Comparison of ENCODE assay signal across 8 mouse cellular contexts in genomic region chr6:137654776-137655175, GRCm38 (mm10). TPM values are rescaled to one million over a fixed set of nuclear protein-coding genes. Genes with fewer than 3 reads are reported as not detected.
DNase-seq lines count a peak whose midpoint lies in the region; ATAC-seq and TF ChIP-seq lines count a peak whose summit lies in the region.

TSS of gene Eps8 (minus strand) at chr6:137654876.

- H3K4me2 ChIP-seq in heart, embryonic 11.5 days = no peak within 1 kb of the TSS

- H3K9me3 ChIP-seq in ES-E14 (ENCODE audit: control insufficient read depth, insufficient read depth, low read depth, low read length) = no peaks in the 10 kb centered on the region
- no peaks in the 10 kb centered on the region for H3K9me3 ChIP-seq in heart, embryonic 11.5 days (replicated peaks; ENCODE audit: control insufficient read depth, low read length)

- no peak for ATAC-seq in heart, embryonic 11.5 days (replicated peaks; ENCODE audit: insufficient number of reproducible peaks, low FRiP score, low TSS enrichment)

- intact Hi-C loops in left cerebral cortex, postnatal 10 days (cut with DNase I) = no loop called here

- in situ Hi-C loops in ES-E14 (cut with MboI; ENCODE audit: low sequenced_read_pairs in 2 of 2, unreplicated experiment in 2 of 2) = no loop called here

- WGBS in heart, embryonic 11.5 days (ENCODE audit: insufficient replicate concordance) = 77% methylated on average over 2 of the region's 2 CpGs

- no peak within 1 kb of the TSS for H3K9ac ChIP-seq in ES-E14 (ENCODE audit: insufficient read depth, low read depth, low read length, poor library complexity, severe bottlenecking)
- no peak within 1 kb of the TSS for H3K9ac ChIP-seq in heart, embryonic 11.5 days (ENCODE audit: low read depth, low read length)

- H3K27me3 ChIP-seq in heart, embryonic 11.5 days (ENCODE audit: control insufficient read depth, insufficient read depth, low read length) = no peaks in the 10 kb centered on the region

- no peak within 1 kb of the TSS for H3K4me3 ChIP-seq in ES-E14 (ENCODE audit: insufficient read depth in 1 of 2, low read depth in 1 of 2, low read length in 2 of 2, poor library complexity in 1 of 2, severe bottlenecking in 1 of 2)
- no peak within 1 kb of the TSS for H3K4me3 ChIP-seq in heart, embryonic 11.5 days (ENCODE audit: low read depth, low read length)

- peaks cover 0 to 3% of the 10 kb centered on the region in 2 experiments; a peak in 1 of 4 replicates for H3K4me1 ChIP-seq in ES-E14 (ENCODE audit: control insufficient read depth in 2 of 2, insufficient read depth in 2 of 2, low read length in 2 of 2, poor library complexity in 1 of 2)
- H3K4me1 ChIP-seq in heart, embryonic 11.5 days (ENCODE audit: control insufficient read depth, insufficient read depth, low read length) = no peaks in the 10 kb centered on the region

- no peak within 1 kb of the TSS for H3K27ac ChIP-seq in ES-E14 (ENCODE audit: insufficient read depth, low read depth, low read length, poor library complexity, severe bottlenecking)
- H3K27ac ChIP-seq in heart, embryonic 11.5 days (ENCODE audit: low read depth, low read length) = no peak within 1 kb of the TSS

- no peak for DNase-seq in heart, adult 18-20 months
- no peak for DNase-seq in heart, adult 11 months
- no peak for DNase-seq in ES-E14 (ENCODE audit: low read depth, low spot score)
- no peak for DNase-seq in left cerebral cortex, postnatal 10 days (ENCODE audit: extremely low spot score in 1 of 2, low spot score in 2 of 2)
- no peak for DNase-seq in yolk sac, embryonic 10.5 days (ENCODE audit: low spot score)
- DNase-seq in testis, postnatal 10 days (ENCODE audit: low spot score) = no peak
- no peak for DNase-seq in kidney, postnatal 25 days

- H3K36me3 ChIP-seq in ES-E14 (ENCODE audit: control insufficient read depth, insufficient read depth, low read length, poor library complexity, severe bottlenecking) = no peaks in the 10 kb centered on the region
- H3K36me3 ChIP-seq in heart, embryonic 11.5 days (ENCODE audit: control insufficient read depth, insufficient read depth, low read length) = no peaks in the 10 kb centered on the region; the same call in 1 of the 2 replicates

TF ChIP-seq in ES-E14, 5 proteins besides CTCF, POLR2A, EP300 and RAD21:
- no peak for TF ChIP-seq HCFC1 (IDR thresholded peaks at IDR 0.05; ENCODE audit: borderline replicate concordance, insufficient read depth, low read length)
- no peak for TF ChIP-seq CHD2 (IDR thresholded peaks at IDR 0.05; ENCODE audit: low read depth, low read length)
- no peak for TF ChIP-seq ZC3H11A (IDR thresholded peaks at IDR 0.05; ENCODE audit: borderline replicate concordance, low read depth, low read length)
- no peak for TF ChIP-seq ZNF384 (IDR thresholded peaks at IDR 0.05; ENCODE audit: low read depth, low read length)
- TF ChIP-seq MAFK (IDR thresholded peaks at IDR 0.05; ENCODE audit: insufficient read depth, low read depth, low read length) = no peak

RNA-seq across cellular contexts. Expression of gene Eps8, which starts in this region (rescaled TPM):
- 10 to 100 TPM; 11.4 to 13.5 TPM for total RNA-seq in heart, adult 18-20 months (2021)
- total RNA-seq in ES-E14 (2012; rRNA removed) = 15.0 and 17.0 TPM in 2 replicates
- 18.7 TPM in 2 replicates for polyA plus RNA-seq in heart, embryonic 11.5 days (2014; fragmentation: Nextera tagmentation; extraction: Ambion mirVana)
- 10 to 100 TPM; 35.4 to 41.4 TPM for total RNA-seq in left cerebral cortex, postnatal 10 days (2021)
